Mouse (Mus musculus) urinary bladder, postnatal 36 days (tissue): ENCODE results near the gene Krtap3-3.
"Not testable (repeated sequence)": the region's sequence is repeated elsewhere in the genome, so short reads cannot be mapped to it uniquely, and the experiment has no call there.

Experiments
- DNase-seq, 2 experiments: peaks; one replicate each; pipeline ENCODE4 v3.0.0; 2022; ENCODE audit warnings: low spot score in 2 of 2, mixed read lengths in 1 of 2

The Krtap3-3 gene

DNA sequence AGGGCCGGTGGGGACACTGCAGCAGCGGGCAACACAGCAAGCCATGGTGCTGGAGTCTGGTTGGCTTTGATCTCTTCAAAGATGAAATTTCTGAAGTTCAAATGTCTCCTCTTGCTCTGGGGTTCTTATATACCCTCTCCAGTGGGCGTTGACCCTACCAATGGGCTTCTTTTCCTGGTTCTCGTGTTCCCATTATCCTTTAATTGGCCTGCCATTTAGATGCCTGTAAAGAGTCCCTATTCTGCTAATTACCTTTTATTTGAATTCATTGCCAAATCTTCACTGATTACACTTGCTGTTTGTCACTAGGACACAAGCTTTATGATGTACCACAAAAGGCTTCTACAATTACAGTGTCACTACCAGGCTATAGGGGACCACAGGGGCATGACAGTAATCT, at the start of gene Krtap3-3:
Gene Krtap3-3 (minus strand): TSS at position 101 of the 400 bp plus-strand sequence.
- DNase-seq, result no peak

DNA sequence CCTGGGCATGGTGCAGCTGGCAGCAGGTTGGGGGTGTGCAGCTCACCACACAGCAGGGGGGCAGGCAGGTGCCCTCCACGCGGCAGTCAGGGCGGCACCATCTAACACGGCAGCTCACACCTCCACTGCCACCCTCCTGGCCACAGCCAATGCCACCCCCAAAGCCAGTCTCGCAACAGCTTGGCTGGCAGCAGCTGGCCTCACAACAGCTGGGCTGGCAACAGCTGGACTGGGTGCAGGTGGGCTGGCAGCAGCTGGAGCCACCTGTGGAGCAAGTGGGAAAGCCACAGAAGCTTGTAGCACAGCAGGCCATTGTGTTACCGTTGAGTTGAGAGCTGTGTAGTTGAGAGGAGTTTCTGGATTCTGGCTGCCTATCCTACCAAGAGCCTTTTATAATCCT, 47.1 kb upstream of the Krtap3-3 start, which contains the start of gene Krtap9-3:
Gene Krtap9-3 (minus strand): TSS at position 364 of the 400 bp plus-strand sequence.
- not testable (repeated sequence) for DNase-seq

GRCm38 (mm10) chr11:99590981-99591380, 40.3 kb upstream of the Krtap3-3 start, which contains the start of gene Krtap1-3:
Gene Krtap1-3, minus strand, starts transcription at chr11:99591339.
- no peak for DNase-seq

DNA sequence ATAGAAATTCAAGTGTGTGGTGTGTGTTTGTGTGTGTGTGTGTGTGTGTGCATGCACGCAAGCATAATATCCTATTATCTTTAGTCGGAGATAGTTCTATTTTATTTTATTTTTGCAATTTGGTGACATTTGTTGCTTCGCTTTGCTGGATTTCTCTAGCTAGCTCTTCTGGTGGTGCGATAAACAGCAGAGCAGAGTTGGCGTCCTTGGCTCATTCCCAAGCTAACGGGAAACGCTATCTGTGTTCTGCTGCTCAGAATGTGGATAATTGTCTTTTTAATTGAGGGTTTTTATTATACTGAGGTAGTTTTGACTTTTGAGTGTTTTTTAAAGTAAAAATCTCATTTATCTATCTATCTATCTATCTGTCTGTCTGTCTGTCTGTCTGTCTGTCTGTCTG, 34.4 kb upstream of the Krtap3-3 start:
- no peak for DNase-seq

- no peak for DNase-seq
Measured at GRCm38 (mm10) chr11:99583245-99583704, 32.6 kb upstream of the Krtap3-3 start, which contains the start of gene Krtap1-4. Gene Krtap1-4, minus strand, starts transcription at chr11:99583654.

DNA sequence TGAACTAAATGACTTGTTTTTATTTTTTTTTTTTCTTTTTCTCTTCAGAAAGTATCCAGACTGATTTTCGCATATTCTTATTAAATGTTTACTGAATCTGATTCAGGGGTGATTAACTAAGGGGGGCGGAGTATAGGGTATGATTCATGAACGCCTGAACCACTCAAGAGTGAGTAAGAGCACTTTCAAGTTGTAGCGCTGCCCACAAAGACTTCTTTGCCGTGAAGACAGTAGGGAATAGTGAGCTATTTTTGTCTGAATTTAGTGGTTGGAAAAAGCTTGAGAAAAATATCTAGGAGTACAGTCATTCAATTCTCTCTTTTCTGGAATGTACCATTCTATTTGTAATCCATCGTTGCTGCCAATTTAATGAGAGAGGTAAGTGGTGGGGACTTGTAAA, 30.9 kb upstream of the Krtap3-3 start:
- DNase-seq, result no peak

GRCm38 (mm10) chr11:99581051-99581450, 30.4 kb upstream of the Krtap3-3 start:
- DNase-seq, result no peak

- DNase-seq, result no peak
Measured at GRCm38 (mm10) chr11:99580636-99581035, 30.0 kb upstream of the Krtap3-3 start, which contains the start of gene Krtap1-5. Gene Krtap1-5, minus strand, starts transcription at chr11:99581016.

DNA sequence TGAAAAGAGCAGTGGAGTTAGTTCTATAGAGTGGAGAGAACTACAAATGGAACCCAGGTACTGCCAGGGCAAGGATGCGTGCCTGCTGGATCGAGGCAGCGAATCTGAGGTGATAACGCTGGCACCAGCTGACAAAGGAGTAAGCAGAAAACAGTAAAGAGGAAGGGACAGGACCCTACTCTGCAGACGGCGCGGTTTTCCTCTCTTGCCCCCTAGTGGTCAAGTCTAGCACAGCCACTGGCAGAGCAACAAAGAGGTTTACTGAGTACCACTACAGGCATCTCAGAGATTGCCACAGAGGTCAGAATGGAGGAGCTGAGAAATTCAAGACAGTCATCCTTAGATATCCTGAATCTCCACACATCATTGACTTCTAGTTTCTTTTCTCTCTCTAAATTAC, 23.4 kb upstream of the Krtap3-3 start:
- DNase-seq, result peak; percentile 65 to 77

DNA sequence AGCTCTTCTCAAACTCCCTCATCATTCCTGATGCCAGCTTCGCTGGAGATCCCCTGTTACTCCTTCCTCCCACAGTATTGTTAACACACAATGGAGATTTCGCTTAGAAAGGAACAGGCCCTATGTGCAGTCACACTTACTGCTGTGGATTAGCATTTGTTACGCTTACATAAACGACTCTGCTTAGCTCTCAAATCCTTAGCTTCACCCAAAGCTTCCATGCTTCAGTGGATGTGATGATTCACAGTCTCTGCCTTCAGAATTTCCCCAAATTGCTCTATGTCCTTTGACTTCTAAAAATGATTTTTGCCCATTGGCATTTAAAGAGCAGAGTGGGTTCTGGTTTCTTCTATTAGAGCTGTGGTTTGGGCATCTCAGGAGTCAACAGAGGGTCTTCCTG, 22.5 kb upstream of the Krtap3-3 start:
- DNase-seq, result no peak

- DNase-seq, result no peak
Measured at GRCm38 (mm10) chr11:99566530-99566929, 15.9 kb upstream of the Krtap3-3 start, which contains the start of gene Krtap3-1. Gene Krtap3-1, minus strand, starts transcription at chr11:99566630.

- DNase-seq, result no peak
Measured at GRCm38 (mm10) chr11:99562580-99562979, 11.9 kb upstream of the Krtap3-3 start.

DNA sequence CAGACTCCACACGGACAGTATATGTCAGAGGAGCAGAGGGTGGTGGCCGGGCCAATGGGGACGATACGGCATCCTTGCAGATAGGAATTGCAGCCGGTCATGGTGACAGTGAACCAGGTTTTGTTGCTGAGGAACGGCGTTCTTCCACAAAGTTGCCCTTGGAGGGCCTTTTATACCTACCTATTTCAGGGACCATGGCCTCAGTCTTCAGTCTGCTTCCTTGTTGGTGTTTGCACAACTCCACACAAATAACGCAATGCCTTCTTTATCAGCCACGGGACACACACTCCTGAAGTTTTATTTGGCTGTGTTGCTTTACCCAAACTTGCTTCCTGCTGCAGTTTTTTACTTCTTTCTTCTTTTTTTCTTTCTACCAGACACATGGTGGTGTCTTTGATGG, 8.7 kb upstream of the Krtap3-3 start, which contains the start of gene Gm11939:
Gene Gm11939 (minus strand): TSS at position 101 of the 400 bp plus-strand sequence.
- no peak for DNase-seq

- no peak for DNase-seq
Measured at GRCm38 (mm10) chr11:99557976-99558745, 7.5 kb upstream of the Krtap3-3 start.

DNA sequence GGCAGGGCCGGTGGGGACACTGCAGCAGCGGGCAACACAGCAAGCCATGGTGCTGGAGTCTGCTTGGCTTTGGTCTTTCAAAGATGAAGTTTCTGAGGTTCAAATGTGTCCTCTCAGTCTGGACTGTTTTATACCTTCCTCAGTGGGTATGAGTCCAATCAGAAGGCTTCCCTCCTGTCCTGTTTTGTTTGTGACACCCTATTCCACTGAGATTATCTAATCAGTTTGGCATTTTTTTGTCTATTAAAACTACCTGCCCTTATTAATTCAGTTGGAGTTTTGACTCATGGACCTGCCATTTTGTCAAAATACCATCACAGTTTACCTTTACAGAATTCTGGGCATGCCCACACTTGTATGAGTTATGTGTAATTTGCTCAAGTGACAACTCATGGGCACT, 6.1 kb upstream of the Krtap3-3 start, which contains the start of gene Krtap3-2:
Gene Krtap3-2 (minus strand): TSS at position 101 of the 400 bp plus-strand sequence.
- no peak for DNase-seq

- no peak for DNase-seq
Measured at GRCm38 (mm10) chr11:99556195-99556594, 5.5 kb upstream of the Krtap3-3 start.

DNA sequence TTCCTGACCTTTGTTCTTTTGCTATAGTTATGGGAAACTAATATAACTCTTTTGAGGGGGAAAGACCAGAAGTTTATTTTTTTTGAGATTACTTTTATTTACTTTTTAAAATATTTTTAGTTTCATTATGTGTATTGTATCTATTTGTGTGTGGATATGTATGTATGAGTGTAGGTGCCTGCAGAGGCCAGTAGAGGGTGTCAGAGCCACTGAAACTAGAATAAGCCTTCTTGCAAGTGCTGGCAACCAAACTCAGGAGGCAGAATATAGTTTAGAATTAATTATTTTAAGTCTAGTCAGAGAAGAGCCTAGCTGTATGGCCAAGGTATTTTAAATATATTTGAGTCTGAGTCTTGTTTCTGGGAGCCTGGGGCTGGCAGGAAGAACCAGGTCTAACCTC, 2.8 kb downstream of the Krtap3-3 start:
- DNase-seq, result no peak

- no peak for DNase-seq
Measured at GRCm38 (mm10) chr11:99539721-99540120, 10.9 kb downstream of the Krtap3-3 start.

GRCm38 (mm10) chr11:99521288-99521860, 29.3 kb downstream of the Krtap3-3 start, which contains the start of gene Krt39:
Gene Krt39, minus strand, starts transcription at chr11:99521338.
- no peak for DNase-seq

GRCm38 (mm10) chr11:99514098-99514497, 36.6 kb downstream of the Krtap3-3 start:
- peak; percentile 52 to 54 for DNase-seq
